Mouse (Mus musculus) G1E-ER4 (cell line): ENCODE measurements around the gene Nr6a1. TPM values are rescaled to one million over a fixed set of nuclear protein-coding genes. Genes with fewer than 3 reads are reported as not detected.

Experiments used
- GATA1 ChIP-seq: IDR thresholded peaks from one replicate; pipeline ENCODE4 v1.8.0; 2012; ENCODE audit warnings: low read length, inconsistent platforms
- polyA plus RNA-seq: library from polyadenylated mRNA; stranded (reverse); fragments of >175 nt; gene quantifications from 2 replicates; pipeline ENCODE4 v1.2.3, GENCODE M21; 2012

Gene Nr6a1
- polyA plus RNA-seq, 1 experiment = 0.68 TPM

DNA sequence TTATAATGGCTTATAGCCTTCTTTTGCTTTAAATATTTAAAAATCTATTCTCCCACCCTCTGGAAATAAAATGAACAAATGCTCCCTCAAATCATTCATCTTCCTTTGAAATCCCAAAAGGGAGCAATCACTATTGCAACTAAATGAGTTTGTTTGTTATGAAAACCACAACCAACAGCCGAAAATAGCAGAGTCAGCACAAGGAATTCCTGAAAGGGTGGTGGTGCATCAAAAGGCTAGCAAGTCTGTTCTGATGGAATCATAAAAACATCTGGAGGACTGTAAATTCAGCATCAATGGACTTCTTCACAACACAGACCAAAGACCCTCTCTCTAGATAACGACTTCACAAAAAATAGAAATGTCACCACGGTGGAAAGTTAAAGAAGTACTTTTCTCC is 4.0 kb downstream of the Nr6a1 start:
- no peak for TF ChIP-seq GATA1

GRCm38 (mm10) chr2:38921374-38921773 is 6.1 kb downstream of the Nr6a1 start:
- no peak for TF ChIP-seq GATA1

GRCm38 (mm10) chr2:38916947-38917691 is 10.4 kb downstream of the Nr6a1 start:
- TF ChIP-seq GATA1 = no peak

- no peak for TF ChIP-seq GATA1
Measured at GRCm38 (mm10) chr2:38914965-38915364, 12.5 kb downstream of the Nr6a1 start.

GRCm38 (mm10) chr2:38914517-38914916 is 13.0 kb downstream of the Nr6a1 start:
- no peak for TF ChIP-seq GATA1

DNA sequence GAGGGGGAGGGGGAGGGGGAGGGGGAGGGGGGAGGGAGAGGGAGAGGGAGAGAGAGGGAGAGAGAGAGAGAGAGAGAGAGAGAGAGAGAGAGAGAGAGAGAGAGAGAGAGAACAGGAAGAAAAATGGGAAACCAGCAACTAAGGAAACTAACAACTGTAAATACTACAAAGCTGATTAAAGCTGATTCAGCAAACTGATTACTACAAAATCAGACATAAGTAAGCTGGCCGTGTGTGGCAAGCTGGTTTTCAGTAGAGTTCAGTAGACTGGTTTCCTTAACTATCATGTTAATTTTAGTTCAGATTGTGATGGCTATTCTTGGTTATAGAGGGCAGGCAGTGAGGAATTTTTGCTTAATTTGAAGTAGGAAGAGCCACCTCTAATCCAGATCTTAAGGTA is 18.9 kb downstream of the Nr6a1 start:
- TF ChIP-seq GATA1 = no peak

DNA sequence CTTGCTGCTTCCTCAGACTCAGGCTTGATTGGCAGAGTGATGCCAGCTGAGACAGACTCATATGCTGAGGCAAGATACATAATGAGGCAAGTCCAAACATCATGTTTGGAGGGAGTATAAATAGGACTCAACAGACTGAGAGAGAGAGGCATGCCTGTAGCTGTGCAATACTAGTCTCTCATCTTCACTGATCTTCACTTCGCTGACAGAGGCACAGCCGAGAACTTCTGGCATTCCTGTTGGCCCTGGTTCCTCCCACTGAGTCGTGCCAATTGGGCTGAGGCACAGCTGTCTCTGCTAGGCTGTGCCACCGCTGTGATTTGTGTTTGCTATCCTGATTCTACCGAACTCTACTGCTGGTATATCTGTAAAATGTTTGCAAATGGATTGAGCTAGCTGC is 21.4 kb downstream of the Nr6a1 start:
- TF ChIP-seq GATA1 = no peak

- TF ChIP-seq GATA1 = no peak
Measured at GRCm38 (mm10) chr2:38904290-38904689, 23.2 kb downstream of the Nr6a1 start.

- TF ChIP-seq GATA1 = no peak
Measured at GRCm38 (mm10) chr2:38902866-38903265, 24.6 kb downstream of the Nr6a1 start.

DNA sequence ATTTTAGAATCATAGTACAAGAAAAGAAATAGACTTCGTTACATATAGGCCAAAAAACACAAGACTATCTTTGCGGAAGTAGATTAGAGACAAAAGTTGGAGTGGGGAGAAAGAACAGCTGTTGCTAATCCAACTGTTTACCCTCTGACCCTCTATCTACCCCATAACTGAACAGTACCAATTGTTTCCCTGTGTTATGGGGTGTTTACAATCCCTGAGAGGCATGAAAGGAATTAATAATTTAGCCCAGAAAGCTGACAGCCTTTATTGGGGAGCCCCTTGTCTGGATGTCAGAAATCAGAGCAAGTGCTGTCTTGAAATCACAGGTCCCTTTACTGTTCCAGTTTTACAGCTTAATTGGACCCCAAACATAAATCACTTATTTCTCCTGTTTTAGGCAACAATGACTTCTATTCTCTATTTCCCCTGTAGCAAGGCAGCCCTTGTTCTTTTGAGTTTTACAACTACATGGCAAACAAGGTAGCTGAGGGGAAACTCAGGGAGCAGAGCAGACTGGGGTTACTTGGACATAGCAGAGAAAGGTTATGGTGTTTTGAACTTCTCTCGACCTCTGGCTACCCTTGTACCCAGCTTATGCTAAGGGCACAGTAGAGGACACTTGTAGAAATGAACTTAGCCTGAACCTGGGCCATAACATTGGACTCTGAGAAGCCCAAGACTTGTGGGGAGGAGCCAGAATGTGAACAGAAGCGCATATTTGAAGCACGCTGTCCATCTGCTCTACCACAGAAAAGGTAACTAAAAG is 46.4 kb downstream of the Nr6a1 start:
- TF ChIP-seq GATA1 = no peak

- no peak for TF ChIP-seq GATA1
Measured at GRCm38 (mm10) chr2:38874544-38875108, 52.9 kb downstream of the Nr6a1 start.

GRCm38 (mm10) chr2:38872730-38873129 is 54.8 kb downstream of the Nr6a1 start:
- no peak for TF ChIP-seq GATA1

- TF ChIP-seq GATA1 = no peak
Measured at GRCm38 (mm10) chr2:38866711-38867110, 60.8 kb downstream of the Nr6a1 start.

DNA sequence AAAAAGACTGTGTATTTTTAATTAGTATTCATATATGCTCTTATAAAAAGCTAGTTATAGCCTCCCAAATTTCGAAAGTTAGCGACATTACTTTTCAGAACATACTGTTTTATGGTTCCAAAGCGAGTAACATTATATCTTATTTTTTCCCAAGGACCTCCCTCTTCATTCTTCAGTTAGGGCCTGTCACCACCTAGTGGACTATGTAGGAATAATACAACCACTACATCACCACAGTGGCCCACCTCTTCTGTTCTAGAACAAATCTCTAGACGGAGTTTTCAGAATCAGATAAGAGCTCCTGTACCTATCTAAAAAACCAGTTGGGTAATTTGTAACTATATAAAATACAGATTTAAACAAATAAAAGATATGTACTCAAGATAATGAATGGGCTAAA is 63.5 kb downstream of the Nr6a1 start:
- no peak for TF ChIP-seq GATA1

DNA sequence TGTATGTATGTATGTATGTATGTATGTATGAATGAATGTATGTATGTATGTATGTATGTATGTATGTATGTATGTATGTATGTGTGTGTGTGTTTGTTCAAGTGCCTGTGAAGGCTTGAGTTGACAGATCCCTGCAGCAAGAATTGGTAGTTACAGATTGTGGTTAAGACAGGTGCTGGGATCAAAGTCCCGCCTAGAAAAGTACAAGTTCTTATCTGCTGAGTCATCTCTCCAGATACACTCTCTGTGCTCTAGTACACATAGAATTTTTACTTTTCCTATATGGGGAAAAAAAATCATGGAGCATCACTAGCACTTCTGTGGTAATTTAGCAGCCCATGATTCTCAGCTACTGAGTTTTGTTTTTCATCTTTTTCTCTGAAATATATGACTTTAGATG is 75.7 kb downstream of the Nr6a1 start:
- TF ChIP-seq GATA1 = no peak

GRCm38 (mm10) chr2:38846319-38846718 is 81.2 kb downstream of the Nr6a1 start:
- no peak for TF ChIP-seq GATA1

DNA sequence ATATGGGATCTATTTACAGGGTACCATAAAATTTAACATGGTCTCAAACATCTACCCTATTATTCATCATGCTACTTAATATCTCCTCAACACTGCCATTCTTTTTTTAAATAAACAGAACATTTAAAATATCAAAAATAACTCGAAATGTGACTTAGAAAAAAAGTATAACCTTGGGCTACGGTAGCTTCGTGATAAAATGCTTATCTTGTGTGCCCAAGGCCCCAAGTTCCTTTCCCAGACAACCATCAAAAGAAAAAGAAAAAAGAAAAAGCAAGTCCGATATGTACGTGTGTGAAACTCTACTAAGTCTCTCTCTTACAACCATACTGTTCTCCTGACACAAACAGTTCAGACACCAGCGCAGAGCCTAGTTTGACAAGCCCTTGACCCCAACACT is 92.0 kb downstream of the Nr6a1 start:
- TF ChIP-seq GATA1 = no peak
